Mouse (Mus musculus): Measurements from ENCODE around the gene Polr2l.

- TF ChIP-seq CTCF (IDR thresholded peaks at IDR 0.05; ENCODE audit: control insufficient read depth, insufficient read depth, insufficient replicate concordance, low read depth, low read length): no peak
- TF ChIP-seq POLR2A (IDR thresholded peaks at IDR 0.05; ENCODE audit: control insufficient read depth, low read depth, low read length): no peak
These were observed 42.7 kb upstream of the Polr2l start for GRCm38 (mm10) chr7:141517638-141518037.
